Mouse (Mus musculus) thymus, adult 18-20 months (tissue): ENCODE data around the gene Sntg2.

ENCODE experiments used
- DNase-seq, 2 experiments: peaks; one replicate each; pipeline ENCODE4 v3.0.0; 2022; ENCODE audit warnings: mixed read lengths in 2 of 2

Sntg2 gene

DNA sequence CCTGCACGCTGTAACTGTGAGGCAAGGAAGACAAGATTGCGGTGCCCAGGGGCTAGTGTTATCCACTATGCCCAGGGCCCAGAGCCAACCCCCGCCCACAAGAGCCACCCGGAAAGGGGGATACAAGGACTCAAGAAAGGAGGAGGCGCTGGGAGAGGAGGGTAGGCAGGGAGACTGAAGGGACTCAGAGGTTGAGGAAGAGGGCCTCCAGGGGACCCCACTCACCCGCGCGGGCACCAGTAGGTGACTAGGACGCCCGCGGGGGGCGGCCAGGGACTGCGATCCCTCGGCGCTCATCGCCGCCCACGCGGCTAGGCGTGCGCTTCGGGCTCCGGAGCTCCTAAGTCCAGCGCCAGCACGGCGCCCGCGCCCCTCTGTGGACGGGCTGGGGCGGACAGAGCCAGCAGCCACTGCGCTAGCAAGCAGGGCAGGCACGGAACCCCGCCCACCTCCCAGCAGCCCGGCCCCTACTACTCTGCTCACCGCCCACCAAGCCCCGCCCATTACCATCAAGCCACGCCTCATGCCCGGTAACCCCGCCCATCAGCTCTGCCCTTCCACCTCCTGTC, at the start of gene Sntg2:
TSS of gene Sntg2 (minus strand) at position 443 of the 569 bp plus-strand sequence.
- DNase-seq = peak; percentile 4 to 9

DNA sequence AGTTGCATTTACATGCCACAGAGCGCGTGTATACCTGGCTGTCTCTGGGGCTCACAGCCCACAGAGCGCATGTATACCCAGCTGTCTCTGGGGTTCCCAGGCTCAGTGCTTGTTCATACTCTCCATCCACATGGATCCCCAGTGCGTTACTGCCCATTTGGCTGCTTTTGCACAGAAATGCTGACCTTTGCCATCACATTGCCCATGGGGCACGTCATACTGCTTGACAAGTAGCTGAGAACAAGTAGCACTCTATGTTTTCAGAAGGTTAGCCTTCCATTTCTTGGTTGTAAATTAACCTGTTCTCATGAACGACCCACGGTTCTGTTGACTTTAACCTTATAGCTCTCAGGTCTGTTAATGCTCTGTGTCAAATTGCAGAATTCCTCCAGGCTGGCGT, 43.4 kb upstream of the Sntg2 start:
- DNase-seq = no peak

DNA sequence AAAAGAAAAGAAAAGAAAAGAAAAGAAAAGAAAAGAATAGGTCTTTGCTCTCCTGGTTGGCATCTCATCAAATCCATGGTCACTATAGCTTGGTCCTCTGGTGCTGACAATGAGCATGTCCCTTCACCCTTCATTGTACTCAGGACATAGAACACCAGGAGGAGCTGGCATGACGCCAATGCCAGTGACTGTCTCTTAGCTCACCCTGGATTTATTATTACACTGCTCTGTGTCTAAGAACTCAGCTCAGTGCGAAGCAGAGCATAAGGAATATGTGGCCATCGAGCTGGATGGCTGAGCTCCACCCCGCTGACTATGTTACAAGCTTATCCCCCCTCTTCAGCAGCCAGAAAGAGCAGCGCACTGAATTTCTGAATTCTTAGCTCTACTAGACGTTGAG, 42.8 kb upstream of the Sntg2 start:
- no peak for DNase-seq

DNA sequence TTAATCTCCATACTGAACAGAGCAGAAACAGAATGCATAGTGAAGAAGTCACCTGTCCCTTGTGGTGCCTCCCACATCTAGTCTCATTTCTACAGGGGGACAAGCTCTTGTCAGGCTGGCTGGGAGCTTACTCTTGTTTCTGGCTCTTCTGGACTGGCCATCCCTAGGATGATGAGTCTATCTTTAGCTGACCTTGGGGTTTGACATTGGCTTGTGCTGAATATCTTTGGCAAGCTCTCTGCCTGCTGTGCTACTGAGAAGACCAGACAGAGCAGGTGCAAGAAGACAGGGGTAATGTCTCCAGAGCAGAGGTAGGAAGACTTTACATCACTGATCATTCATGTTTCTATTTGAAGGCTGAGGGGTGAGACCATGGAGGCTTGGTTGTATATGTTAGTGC, 29.5 kb upstream of the Sntg2 start:
- no peak for DNase-seq

DNA sequence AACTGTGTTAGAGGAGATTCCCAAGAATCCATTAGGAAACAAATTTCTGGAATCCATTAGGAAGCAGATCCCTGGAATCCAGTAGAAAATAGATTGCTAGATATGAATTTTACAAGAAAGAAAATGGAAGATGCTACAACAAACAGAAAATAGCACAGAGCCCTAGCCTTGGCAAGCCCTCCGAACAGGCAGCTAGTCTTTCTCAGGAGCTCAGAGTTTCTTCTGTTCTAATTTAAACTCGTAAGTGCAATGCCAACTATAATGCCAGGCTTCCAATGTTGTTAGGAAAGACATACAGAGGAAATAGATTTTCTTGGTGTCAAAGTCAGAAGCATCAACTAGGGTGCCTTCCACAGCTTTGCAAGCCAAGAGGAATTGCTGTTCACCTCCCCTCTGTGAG, 27.4 kb upstream of the Sntg2 start:
- DNase-seq = no peak

DNA sequence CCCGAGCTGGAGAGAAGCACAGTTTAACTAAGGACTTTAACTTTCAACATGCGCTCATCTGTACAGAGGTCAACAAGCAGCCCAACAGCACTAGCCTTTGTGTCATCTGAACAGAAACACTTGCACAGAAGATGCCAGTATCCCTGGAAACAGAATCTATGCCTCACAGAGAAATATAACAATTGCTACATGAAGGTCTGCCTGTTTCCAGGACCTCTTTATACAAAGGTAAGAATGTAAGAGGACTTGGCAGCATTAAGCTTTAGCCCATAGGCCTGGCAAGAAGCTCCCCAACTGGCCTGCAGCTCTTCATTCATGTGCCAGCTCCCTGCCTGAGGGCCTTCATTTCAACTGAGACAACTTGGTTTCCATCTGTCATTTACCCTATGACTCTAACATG, 26.9 kb upstream of the Sntg2 start:
- no peak for DNase-seq

DNA sequence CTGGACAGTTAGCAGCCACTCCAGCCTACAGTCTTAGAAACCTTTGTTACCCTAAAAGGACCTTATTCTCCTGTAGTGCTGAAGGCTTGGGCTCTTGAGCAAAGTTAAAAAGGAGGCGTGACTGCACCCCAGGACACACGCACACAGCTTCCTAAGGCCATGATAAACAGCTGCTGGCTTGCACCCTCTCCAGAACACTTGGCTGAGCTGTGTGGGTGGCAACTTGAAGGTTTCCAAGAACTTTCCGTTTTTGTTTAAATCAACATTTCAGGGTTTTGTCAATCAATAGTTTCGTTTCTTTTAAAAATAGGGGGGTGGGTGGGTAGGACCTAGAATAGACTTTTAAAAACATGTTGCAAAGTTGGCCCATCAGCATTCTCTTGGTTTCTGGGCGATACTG, 882 bp downstream of the Sntg2 start:
- no peak for DNase-seq

DNA sequence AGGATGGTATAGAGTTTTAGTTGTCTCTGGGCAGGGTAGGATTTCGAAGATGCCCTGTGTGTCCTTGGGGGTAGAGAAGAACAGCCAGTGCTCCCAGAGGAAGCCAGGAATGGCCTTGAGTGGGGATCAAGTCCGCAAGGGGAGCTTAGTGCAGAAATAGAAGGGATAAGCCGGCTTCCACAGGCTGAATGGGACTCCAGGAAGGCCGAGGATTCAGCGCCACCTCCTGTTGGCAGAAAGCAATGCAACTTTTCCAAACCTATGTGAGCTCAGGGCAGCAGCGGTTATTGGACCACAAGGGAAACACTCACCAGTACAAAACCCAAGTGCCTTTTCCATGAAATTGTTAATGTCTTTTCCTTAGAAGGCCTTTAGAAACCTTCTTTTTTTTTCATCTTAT, 3.4 kb downstream of the Sntg2 start:
- DNase-seq = no peak

DNA sequence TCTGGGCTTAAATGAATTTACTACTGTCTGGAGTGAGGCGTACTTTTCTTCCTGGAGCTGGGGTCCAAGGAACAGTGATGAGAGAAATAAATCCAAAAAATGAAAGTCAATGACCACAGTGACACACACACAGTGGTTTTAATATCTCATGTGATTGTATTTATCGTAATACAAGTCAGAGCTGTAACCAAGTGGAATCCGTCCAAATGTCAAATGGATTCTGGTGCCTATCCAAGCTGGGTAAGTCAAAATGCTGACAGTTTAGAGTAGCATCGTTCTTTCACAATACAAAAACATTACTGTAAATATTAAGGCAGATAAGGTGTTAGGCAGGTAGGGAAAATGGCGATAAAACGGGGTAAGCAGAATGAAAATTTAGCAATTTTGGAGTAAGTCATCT, 4.0 kb downstream of the Sntg2 start:
- no peak for DNase-seq

DNA sequence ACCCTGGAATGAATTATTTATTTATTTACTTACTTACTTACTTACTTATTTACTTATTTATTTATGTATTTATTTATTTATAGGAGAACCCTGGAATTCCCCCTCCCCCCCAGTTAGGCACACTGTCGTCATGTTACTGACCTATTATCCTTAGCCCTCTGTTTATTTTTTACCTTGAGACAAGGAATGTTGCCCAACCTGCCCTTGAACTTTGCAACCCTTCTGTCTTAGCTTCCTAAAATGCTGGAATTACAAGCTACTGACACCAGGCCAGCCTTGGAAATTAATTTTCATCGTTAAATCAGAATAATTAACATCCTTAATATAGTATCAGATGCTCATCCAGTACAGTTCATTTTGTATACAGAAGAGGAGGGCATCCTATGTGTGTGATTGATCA, 10.9 kb downstream of the Sntg2 start:
- no peak for DNase-seq

DNA sequence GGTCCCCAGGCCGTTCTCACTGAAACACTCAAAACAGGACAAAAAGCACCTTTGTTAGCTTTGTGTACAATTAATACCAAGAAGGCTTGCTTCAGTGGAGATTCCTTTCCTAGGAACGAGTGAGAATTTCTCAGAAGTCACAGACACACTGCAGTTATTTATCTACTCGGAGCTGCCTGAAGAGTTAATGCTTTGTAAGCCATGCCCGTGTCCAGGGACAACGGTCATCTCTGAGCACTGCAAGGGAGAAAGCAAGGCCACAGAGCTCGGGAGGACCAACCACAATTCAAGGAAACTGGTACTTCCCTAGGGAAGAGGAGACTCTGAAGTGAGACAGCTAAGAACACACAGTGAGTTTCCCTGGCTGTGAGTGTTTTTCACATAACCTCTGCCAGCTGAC, 15.5 kb downstream of the Sntg2 start:
- DNase-seq = no peak

DNA sequence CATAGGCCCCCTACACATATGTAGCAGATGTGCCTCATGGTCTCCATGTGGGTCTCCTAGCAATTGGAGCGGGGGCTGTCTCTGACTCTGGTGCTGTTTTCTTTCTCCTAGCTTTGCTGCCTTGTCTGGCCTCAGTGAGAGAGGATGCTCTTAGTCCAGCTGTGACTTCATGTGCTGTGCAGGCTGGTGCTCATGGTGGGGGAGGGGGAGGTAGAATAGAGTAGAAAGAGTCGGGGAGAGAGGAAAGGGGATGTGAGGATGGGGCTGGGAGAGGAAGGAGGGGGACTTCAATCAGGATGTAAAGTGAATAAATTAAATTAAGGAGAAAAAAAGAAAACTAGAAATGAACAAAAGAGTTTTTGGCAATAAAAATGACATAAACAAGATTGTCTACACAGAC, 20.8 kb downstream of the Sntg2 start:
- DNase-seq = no peak

DNA sequence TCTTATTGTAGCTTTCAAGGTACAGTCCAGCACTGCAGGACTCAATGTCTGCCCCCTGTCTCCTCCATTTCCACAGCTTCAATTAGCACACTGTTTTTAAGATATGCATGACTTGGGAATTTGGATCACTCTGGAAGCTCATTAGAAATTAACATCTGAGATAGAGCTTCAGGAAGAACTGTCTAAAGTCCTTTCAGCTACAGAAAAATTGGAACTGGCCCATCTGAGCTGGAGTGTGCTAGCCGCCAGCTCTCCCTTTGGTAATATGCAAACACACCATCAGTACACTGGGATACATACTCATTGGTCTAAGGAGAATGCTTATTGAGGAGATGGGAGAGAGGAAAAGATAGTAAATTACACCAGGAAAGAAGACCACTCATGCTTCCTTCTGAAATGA, 25.1 kb downstream of the Sntg2 start:
- no peak for DNase-seq

DNA sequence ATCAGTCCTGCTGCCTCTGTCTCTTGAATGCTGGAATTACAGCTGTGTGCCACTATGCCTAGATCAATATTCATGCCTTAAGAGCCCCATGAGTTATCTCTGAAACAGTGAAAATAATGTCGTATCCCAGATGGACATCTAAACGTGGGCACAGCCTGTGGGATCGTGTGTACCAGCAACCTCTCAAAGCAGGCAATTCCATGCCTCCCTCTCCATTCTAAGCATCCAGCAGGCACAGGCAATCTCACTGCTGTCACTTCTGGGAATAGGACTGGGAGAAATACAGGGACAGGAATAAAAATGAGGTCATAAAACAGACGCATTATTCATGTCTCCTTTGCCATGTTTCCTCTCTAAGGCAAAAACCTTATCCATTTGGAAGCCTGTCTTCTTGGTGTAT, 25.9 kb downstream of the Sntg2 start:
- no peak for DNase-seq

DNA sequence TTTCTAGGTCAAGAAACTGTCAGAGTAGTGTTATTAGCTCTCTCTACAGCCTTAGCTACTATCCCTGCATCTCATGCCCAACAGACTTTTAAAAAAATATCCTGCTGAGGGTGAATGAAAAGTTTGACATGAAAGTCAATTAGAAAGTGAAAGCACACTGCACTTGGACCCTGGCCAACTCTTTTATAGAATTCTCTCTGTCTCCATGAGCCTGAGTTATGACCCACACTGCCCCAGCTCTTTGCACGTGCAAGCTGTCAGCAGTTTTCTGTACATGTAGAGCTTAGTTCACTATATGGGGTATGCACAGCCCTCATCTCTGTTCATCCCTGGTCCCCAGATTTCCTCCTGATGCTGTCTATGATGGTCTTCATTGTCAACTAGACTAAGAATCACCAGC, 28.4 kb downstream of the Sntg2 start:
- no peak for DNase-seq

DNA sequence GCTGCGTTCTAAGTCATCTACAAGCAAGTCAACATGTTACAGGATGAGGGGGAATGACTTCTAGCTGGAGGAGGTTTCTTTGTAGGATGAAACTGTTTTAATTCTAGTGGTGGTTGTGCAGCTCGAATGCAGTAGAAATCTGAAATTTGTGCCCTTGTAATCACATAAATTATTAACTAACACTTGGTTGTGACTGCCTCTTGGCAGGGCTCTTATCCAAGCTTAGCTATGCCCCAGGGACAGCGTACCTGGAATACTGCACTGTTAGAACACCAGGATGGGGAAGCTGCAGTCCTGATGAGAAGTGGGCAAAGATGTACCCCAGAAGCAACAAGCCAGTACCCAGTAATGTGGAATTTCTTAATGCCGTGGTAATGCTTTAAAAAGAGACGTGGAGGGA, 36.9 kb downstream of the Sntg2 start:
- DNase-seq = no peak

DNA sequence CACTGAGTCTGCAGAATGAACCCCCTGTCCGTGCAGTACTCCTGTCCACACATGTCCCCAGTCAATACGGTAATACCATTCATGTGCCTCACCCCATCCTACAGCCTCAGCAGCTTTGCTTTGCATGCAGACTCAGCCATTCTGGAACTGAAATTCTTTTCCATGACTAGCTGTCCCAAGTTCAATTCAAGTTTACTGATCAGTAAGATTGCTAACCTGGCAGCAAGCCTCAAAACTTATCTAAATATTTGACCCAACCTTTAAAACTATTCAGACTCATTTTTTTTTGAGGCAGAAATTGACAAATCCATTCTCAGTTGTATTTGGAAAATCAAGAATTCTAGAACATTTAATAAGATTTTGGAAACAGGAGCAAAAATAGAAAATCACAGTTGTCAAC, 38.7 kb downstream of the Sntg2 start:
- DNase-seq = no peak

DNA sequence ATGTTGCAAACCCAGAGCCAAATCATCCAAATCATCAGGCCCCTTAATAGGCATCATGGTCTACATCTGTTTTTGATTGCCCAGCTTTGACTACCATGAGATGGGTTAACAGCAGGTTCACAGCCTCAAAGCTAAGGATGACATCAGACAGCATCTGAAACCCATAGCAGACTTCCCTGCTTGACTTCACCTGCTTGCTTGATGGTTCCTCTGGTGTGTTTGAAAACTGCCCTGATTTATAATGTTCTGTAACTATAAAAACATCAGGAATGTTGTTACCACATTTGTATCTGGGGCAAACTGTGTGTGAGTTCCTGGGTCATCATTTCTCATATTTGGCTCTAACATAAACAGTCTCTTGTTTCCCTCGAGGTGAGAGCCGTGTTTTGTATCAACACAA, 55.2 kb downstream of the Sntg2 start:
- no peak for DNase-seq

DNA sequence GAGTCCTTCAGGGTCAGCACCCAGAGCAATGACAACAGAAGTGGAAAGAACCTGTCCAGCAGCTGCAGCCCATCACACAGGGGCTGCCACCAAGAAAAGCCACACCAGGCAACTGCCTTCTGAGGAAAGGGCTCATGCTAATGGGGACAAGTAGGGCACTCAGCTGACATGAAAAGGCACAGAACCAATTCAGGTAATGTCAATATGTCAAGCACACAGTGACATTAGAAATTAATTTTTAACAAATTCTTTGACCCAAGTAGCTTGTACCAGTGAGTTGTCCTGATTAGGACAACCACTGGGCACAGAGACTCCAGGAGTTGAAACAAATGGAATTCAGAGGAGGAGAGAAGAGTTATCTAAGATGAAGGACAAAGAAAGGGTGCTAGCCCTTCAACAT, 60.2 kb downstream of the Sntg2 start:
- no peak for DNase-seq

DNA sequence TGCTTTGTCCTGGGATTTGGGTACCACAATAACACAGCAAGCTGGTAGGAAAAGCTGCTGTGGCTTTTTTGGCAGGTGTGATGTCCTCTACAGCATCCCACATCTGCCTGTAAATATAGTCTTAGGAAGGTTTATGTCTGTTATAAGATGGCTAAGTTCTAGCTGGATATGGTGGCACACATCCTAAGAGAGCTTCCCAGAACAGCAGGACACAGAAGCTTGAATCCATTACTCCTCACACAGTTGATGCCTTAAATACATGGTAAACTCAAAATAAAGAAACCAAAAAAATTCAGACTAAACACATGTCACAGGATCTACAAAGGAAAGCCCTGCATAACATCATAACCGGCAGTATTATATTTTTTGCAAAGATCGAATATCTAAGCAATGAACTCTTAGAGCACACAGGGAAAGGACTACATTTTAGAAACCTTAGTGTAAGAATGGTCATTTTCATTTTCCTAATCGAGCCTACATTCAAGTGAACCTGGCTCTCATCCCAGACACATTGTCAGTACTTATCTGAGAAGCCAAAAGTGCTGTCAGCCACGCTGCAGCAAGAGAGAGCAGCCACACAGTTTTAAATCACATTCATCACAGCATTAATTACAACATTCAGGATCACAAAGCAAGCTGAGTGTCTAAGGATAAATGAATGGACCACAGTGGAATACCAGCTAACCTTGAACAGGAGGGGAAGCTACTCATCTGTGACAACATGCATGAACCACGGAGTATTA, 64.8 kb downstream of the Sntg2 start:
- DNase-seq = no peak

DNA sequence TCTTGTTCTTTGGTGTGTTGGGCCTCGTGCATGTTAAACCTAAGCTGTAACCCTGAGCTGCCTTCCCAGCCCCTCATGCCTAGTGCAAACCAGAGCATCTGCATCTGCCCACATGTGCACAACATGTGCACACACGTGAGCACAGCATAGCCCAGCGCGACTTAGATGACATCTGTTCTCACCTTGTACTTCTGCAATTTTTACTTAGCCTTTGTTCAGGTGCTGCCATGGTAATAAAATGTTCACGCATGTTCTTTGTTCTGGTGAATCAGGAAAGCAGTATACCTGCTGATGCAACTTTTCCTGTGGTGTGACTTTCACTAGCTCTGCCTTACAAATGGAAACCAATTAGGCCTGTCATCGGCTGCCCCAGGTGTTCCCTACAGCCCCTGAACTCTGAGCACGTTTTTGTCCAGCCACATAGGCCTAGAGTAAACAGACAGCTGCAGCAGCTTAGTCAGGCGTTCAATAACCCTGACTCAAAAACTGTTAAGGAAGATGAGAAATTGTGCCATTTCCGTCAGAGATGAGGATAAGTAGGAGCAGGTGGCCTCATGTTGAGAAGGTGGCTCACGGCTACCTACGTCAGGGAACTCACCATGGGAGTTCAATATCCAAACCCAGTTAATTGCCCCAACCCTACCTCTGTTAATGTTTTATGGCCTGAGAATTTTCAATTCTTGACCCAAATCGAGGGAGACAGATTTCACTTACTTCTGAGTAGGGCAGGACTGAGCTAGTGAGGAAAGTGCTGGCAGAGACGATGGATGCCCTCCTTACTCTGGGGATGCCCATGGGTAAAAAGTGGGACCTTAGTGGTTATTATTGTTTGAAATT, 80.2 kb downstream of the Sntg2 start:
- no peak for DNase-seq

DNA sequence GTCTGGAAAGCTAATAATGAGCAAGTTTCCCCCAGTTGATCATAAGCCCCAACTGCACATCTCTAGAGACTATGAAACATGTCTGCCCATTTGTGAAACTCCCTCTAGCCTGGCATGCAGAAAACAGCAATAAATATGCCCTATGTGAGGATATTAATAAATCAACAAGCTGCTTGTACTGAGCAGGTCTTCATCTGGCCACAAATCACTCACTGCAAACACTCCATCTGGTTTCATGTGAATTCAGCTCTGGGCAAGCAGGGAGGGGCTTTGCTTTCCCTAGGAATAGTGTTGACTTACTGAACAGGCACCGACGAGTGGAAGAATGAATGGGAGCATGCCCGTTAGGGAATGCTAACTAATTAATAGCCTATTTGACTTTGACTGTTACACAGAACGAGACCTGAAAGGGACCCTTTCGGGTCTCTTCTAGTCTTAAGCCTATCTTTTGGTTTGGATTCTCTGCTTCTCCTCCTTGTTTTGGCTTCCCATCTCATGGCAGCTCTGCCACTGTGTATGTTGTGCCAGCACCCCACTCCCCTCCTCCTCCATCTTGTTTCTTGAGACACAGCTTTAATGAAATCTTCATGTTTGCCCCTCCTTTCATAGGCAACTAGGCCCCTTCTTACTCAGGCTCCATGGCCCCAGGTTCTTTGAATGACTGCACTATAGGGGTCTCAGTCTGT, 86.1 kb downstream of the Sntg2 start:
- no peak for DNase-seq

DNA sequence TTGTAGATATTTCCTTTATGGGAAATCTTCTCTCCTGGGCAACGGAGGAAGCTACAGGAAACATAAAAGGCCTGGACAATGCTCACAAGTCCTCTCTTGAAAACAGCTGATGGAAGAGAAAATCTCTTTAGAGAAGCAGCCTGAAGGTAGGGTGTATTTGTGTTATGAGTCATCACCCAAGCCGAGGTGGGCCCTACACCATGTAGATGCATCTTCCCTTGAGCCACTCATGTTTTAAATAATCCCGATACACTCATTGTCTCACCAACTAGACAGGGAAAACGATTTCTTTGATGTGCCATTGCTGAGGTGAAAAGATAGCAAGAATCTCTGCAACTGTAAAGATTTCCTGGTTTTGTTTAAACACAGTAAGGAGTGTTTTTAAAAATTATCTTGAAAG, 89.4 kb downstream of the Sntg2 start:
- no peak for DNase-seq
